Mouse (Mus musculus): Measurements from ENCODE around the gene Tmc7.

Gene Tmc7

DNA sequence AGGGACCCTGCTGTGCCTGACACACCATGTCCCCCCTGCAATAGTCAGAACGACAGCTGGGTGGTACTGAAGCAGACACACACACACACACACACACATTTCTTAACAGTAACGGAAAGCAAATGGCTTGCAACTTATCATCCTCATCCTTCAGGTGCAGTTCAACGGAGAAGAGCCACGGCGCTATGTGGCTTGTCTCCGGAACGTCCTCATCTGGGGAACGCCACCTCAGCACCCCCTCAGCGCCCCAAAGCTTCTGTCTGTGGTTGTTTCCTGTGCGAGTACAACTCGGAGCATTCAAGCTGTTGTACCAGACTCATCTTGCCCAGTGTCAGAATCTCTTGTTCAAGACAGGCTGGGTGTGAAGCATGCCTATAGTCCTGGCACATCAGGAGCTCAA lies 11.7 kb upstream of the Tmc7 start:
- no peak for TF ChIP-seq GATA4 (IDR thresholded peaks at IDR 0.05; ENCODE audit: insufficient replicate concordance, low read length)

DNA sequence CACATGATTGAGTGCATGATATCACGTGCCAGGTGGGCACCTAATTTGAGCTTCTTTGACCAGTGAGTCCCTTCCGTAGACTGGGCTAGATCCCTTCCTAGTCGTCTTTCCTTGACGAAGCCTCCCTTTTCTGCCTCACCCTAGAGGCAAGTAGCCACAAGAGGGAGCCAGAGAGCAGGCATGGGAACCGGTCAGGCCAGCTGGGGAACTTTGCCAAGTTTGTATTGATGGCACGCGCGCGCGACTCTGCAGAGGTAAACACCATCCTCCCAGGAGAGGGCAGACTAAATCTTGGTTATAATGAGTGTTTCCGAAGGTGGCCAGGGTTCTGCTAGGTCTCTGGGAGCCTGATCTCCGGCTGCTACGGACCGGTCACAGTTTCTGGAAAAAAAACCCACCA lies 10.7 kb upstream of the Tmc7 start:
- TF ChIP-seq GATA4 (IDR thresholded peaks at IDR 0.05; ENCODE audit: insufficient replicate concordance, low read length) = no peak

- no peak for TF ChIP-seq GATA4 (IDR thresholded peaks at IDR 0.05; ENCODE audit: insufficient replicate concordance, low read length)
These were observed 10.1 kb upstream of the Tmc7 start for GRCm38 (mm10) chr7:118594611-118595010.

GRCm38 (mm10) chr7:118593567-118594407 lies 9.3 kb upstream of the Tmc7 start:
- no peak for TF ChIP-seq GATA4 (IDR thresholded peaks at IDR 0.05; ENCODE audit: insufficient replicate concordance, low read length)

DNA sequence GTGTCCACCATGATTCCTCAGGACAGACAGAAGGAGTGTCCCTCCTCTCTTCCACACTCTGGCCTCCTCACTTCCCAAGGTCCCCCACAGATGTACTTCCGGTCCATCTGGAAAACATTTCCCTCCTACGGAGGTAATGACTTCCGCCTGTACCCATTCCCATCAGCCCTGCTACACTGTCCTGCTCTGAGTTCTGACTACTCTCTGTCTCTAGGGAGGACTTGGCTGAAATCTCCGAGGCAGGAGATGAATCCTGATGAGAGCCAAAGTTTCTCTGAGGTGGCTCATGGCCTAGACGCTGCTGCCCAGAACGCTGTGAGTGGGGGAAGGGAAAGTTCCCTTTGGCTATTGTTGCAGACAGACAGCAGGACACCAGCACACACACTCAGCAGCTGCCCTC lies 7.6 kb upstream of the Tmc7 start:
- TF ChIP-seq GATA4 (IDR thresholded peaks at IDR 0.05; ENCODE audit: insufficient replicate concordance, low read length) = no peak

DNA sequence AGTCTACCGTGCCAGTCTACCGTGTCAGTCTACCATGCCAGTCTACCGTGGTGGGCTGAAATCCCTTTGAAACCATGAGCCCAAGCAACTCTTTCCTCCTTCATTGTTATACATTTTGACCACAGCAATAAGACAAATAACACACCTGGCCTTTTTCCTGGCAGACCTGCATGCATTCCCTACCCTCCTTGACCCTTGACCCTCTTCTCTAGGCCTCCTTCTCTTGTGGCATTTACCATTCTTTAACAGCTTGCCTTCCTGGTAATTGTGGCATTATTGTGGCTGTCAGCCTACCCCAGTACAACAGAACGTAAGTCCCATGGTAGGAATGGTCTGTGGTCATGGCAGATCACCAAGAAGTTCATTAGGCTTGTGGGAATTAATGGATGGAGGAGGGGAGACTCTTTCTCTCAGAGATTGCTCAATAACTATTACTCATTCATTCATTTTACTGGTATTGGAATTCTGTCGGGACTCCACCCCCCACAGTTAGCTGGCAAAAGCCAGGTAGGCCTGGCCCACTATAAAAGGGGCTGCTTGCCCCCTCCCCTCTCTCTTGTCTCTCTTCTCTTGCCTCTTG lies 6.3 kb upstream of the Tmc7 start:
- TF ChIP-seq GATA4 (IDR thresholded peaks at IDR 0.05; ENCODE audit: insufficient replicate concordance, low read length) = no peak

GRCm38 (mm10) chr7:118585856-118586255 lies 1.3 kb upstream of the Tmc7 start:
- TF ChIP-seq GATA4 (IDR thresholded peaks at IDR 0.05; ENCODE audit: insufficient replicate concordance, low read length) = peak; percentile 11; the same call in 1 of the 2 replicates

- TF ChIP-seq GATA4 (IDR thresholded peaks at IDR 0.05; ENCODE audit: insufficient replicate concordance, low read length) = no peak
These were observed 390 bp upstream of the Tmc7 start for GRCm38 (mm10) chr7:118584926-118585325.

DNA sequence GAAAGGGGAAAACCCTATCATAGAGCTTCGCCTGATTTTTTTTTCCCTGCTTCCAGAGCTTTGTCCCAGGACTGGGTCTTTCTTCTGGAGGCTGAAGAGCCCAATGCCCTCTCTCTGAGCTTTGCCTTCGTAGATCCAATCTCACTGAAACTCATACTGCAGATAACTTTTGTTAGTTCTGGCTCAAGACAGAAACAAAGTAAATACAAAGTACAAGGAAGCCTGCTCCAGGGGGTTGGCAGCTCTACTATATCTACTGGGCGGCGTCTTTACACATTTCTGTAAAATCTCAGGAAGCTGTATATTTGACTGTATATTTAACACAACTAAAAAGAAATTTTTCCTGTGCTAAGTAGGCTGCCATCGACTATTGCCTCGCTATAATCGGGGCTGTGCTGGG lies 715 bp downstream of the Tmc7 start:
- TF ChIP-seq GATA4 (IDR thresholded peaks at IDR 0.05; ENCODE audit: insufficient replicate concordance, low read length) = no peak

DNA sequence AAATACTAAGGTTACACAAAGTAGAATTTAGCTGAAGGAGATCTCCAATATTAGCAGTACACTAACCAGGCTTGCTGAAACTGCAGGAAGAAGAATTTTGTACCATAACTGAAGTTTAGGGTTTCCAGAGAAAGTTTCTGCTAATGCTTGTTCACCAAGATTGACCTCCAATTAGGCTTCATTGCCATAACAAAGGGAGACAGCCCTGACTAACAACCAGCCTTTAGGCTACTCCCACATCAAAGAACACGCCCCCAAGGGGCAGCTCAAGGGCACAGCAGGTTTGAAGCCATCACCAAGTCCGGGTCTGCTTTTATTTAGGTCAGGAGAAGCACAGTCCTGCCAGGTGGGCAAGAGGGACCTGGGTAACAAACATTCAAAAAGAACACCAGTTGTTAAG lies 4.6 kb downstream of the Tmc7 start:
- no peak for TF ChIP-seq GATA4 (IDR thresholded peaks at IDR 0.05; ENCODE audit: insufficient replicate concordance, low read length)

DNA sequence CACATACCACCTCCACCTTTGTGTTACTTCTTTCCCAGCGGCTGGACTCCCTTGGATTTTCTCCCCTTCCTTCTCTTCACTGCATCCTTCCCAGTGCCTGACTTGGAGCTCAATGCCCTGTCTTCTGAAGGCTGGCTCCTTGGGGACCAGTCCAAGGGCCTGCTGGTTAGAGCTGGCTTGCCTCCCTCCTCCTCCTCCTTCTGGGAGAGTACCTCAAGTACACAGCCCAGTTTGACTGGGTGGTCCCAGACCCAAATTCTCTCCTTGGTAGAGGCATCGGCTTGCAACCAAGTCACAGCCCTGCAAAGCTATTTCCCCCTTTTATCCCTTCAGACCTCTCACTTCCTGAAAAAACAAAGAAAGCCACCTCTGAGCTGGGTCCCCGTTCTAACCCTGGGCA lies 6.3 kb downstream of the Tmc7 start:
- TF ChIP-seq GATA4 (IDR thresholded peaks at IDR 0.05; ENCODE audit: insufficient replicate concordance, low read length) = no peak

DNA sequence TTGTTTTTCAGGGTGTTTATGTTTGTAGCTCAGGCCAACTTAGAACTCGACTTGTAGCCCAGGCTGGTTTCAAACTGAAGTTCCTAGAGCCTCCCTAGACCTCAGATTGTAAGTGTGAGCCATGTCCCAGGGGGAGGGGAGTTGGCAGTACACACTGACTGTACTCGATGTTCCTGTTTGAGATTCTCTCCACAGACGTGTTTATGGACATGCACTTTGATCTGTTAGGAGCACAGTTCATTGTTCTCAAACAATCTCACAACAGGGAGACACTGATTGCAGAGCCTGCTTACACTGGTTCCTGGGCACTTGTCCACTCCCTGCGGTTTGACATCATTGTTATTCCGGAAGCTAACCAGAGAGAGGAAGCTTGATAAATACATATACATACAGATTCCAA lies 12.5 kb downstream of the Tmc7 start:
- peak; percentile 34; the same call in 1 of the 2 replicates for TF ChIP-seq GATA4 (IDR thresholded peaks at IDR 0.05; ENCODE audit: insufficient replicate concordance, low read length)

- TF ChIP-seq GATA4 (IDR thresholded peaks at IDR 0.05; ENCODE audit: insufficient replicate concordance, low read length) = no peak
These were observed 13.2 kb downstream of the Tmc7 start for GRCm38 (mm10) chr7:118571350-118571749.

DNA sequence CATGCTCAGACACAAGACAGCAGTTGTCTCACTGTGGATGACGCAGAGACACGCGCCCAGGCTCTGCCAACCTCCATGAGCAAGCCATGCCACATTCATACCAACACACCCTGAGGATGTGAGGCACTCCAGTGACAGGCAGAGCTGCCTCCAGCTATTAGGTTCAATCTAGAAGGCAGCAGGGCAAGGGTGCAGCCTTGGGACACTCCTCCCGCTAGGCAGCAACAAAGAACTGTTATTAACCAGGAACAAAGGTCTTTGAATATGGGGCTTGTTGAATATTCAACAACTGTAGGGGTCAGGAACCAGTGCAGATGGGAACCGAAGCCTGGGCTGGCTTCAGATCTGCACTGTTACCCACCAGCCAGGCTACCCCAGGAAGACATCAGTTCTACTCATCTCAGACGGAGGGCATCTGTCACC lies 15.4 kb downstream of the Tmc7 start:
- no peak for TF ChIP-seq GATA4 (IDR thresholded peaks at IDR 0.05; ENCODE audit: insufficient replicate concordance, low read length)

DNA sequence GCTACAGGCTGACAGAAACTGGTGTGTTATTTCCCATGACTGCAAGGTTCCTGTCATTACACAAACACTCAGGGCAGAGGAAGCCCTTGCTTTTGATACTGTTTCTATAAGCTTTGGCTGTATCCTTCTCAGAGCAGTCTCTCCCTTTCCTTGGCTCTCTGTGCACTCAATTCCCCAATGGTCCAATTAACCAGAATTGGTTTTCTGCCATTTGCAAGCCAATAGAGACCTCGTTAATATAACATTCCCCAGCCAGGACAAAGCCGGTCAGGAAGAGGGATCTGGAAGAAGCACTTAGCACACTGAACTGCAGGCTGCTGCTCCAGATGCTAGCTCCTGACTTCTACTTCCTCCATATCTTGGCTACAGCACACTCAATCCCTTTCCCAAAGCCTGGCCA lies 30.2 kb downstream of the Tmc7 start:
- TF ChIP-seq GATA4 (IDR thresholded peaks at IDR 0.05; ENCODE audit: insufficient replicate concordance, low read length) = no peak

GRCm38 (mm10) chr7:118553881-118554280 lies 30.7 kb downstream of the Tmc7 start:
- TF ChIP-seq GATA4 (IDR thresholded peaks at IDR 0.05; ENCODE audit: insufficient replicate concordance, low read length) = no peak

DNA sequence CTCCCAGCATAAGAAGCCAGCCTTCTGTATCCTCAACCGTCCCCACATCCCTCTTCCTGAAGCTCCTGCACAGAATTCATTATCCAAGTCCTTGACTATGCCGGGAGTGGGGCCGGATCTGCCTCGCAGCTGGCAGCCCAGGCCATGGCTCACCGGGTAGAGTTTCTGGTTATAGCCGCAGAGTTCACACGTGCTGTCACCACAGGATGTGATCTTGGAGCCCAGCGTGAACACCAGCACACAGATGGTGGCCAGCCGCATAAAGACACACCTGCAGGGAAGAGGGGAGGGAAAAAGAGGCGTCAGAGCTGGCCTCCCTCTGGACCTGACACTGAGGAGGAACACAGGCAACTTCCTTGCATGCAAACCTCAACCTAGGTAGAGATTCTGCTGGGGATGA lies 37.1 kb downstream of the Tmc7 start:
- no peak for TF ChIP-seq GATA4 (IDR thresholded peaks at IDR 0.05; ENCODE audit: insufficient replicate concordance, low read length)

All from liver, adult (tissue).